Comparison of ENCODE assay signal across 26 mouse cellular contexts in the genomic region with DNA sequence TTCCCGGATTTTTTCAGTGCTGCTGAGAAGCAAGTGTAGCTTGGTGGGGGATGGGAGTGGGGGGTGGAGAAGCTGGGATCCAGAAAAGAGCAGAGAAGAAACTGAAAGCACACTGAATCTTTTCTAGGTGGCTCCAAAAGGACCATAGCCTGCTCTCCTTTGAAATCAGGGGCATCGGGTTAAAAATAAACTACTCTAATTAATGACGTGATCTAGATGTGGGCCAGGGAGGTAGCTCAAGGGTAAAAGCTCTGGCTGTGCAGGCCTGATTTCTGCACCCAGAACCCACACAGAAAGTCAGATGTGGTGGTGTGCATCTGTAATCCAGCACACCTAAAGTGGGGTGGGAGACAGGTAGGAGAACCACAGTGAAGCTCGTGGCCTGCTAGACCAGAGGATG. TPM values are rescaled to one million over a fixed set of nuclear protein-coding genes. Genes with fewer than 3 reads are reported as not detected.
DNase-seq lines count a peak whose midpoint lies in the region; ATAC-seq lines count a peak whose summit lies in the region.
"Had no signal": no experiment of that assay in that cellular context is flagged by ENCODE, and none has a peak within 500 bp of the region (broad histone marks: within the 10 kb centered on the region; RNA-seq: fewer than 3 reads in every experiment).

No protein-coding gene starts in this region.

- peak overlapping the region; percentile 88 for H3K27ac ChIP-seq in forebrain, embryonic 10.5 days
- H3K27ac ChIP-seq in forebrain, embryonic 12.5 days: no peak overlapping the region
- H3K27ac ChIP-seq in kidney, embryonic 14.5 days (ENCODE audit: low read depth, low read length): peak overlapping the region; percentile 51; the same call in 1 of the 2 replicates
- H3K27ac ChIP-seq in midbrain, embryonic 10.5 days (replicated peaks): peak overlapping the region; percentile 93
- H3K27ac ChIP-seq in midbrain, embryonic 15.5 days: no peak overlapping the region
- H3K27ac ChIP-seq: forebrain, embryonic 15.5 days; hindbrain, embryonic 15.5 days; liver, embryonic 13.5 days had no signal

- H3K4me3 ChIP-seq in forebrain, embryonic 10.5 days: no peak overlapping the region
- H3K4me3 ChIP-seq in forebrain, embryonic 12.5 days (replicated peaks): no peak overlapping the region
- H3K4me3 ChIP-seq in kidney, embryonic 14.5 days (ENCODE audit: low read length): no peak overlapping the region
- H3K4me3 ChIP-seq in midbrain, embryonic 10.5 days: no peak overlapping the region
- no peak overlapping the region for H3K4me3 ChIP-seq in midbrain, embryonic 15.5 days
- H3K4me3 ChIP-seq: forebrain, embryonic 15.5 days; heart, embryonic 12.5 days; hindbrain, embryonic 15.5 days; liver, embryonic 13.5 days; megakaryocyte, embryonic 14.5 days; midbrain, embryonic 13.5 days had no signal

- H3K36me3 ChIP-seq in forebrain, embryonic 10.5 days (replicated peaks): no peaks in the 10 kb centered on the region
- H3K36me3 ChIP-seq in forebrain, embryonic 12.5 days (replicated peaks): no peaks in the 10 kb centered on the region
- no peaks in the 10 kb centered on the region for H3K36me3 ChIP-seq in kidney, embryonic 14.5 days (ENCODE audit: control insufficient read depth, insufficient read depth, low read length)
- no peaks in the 10 kb centered on the region for H3K36me3 ChIP-seq in midbrain, embryonic 10.5 days
- H3K36me3 ChIP-seq in midbrain, embryonic 15.5 days (replicated peaks): no peaks in the 10 kb centered on the region
- H3K36me3 ChIP-seq: forebrain, embryonic 15.5 days; heart, embryonic 12.5 days; hindbrain, embryonic 15.5 days; liver, embryonic 13.5 days; midbrain, embryonic 13.5 days had no signal

- peaks cover 5% of the 10 kb centered on the region for H3K9me3 ChIP-seq in forebrain, embryonic 10.5 days
- no peaks in the 10 kb centered on the region for H3K9me3 ChIP-seq in forebrain, embryonic 12.5 days
- no peaks in the 10 kb centered on the region for H3K9me3 ChIP-seq in kidney, embryonic 14.5 days (ENCODE audit: control insufficient read depth, low read length)
- H3K9me3 ChIP-seq in midbrain, embryonic 10.5 days (replicated peaks): peaks cover 3% of the 10 kb centered on the region; the same call in 1 of the 2 replicates
- H3K9me3 ChIP-seq in midbrain, embryonic 15.5 days: no peaks in the 10 kb centered on the region
- H3K9me3 ChIP-seq: forebrain, embryonic 15.5 days; heart, embryonic 12.5 days; hindbrain, embryonic 15.5 days; liver, embryonic 13.5 days; midbrain, embryonic 13.5 days had no signal

- no peak overlapping the region for H3K9ac ChIP-seq in forebrain, embryonic 12.5 days
- no peak overlapping the region for H3K9ac ChIP-seq in kidney, embryonic 14.5 days (ENCODE audit: low read depth, low read length)
- no peak overlapping the region for H3K9ac ChIP-seq in midbrain, embryonic 15.5 days
- H3K9ac ChIP-seq: forebrain, embryonic 15.5 days; heart, embryonic 12.5 days; hindbrain, embryonic 15.5 days; liver, embryonic 13.5 days; midbrain, embryonic 13.5 days had no signal

- DNase-seq in forebrain, embryonic 10.5 days (ENCODE audit: extremely low spot score, low spot score): no peak
- DNase-seq in kidney, adult 8-10 months: no peak
- no peak for DNase-seq in midbrain, embryonic 10.5 days (ENCODE audit: low spot score)
- DNase-seq in ovary, postnatal 36 days (ENCODE audit: low spot score): no peak
- DNase-seq: adrenal gland, adult 2 months; adrenal gland, postnatal 36 days; cerebellum, adult 8-10 months; cerebellum, postnatal 25 days; gastrocnemius, postnatal 25 days; heart, adult 18-20 months; liver, embryonic 13.5 days; lung, adult 18-20 months; lung, postnatal 4 days; right cerebral cortex, postnatal 25 days; thymus, postnatal 14 days had no signal

- peaks cover 16% of the 10 kb centered on the region for H3K27me3 ChIP-seq in forebrain, embryonic 10.5 days (ENCODE audit: poor library complexity, severe bottlenecking)
- H3K27me3 ChIP-seq in forebrain, embryonic 12.5 days: peaks cover 4% of the 10 kb centered on the region; the same call in 1 of the 2 replicates
- H3K27me3 ChIP-seq in kidney, embryonic 14.5 days (ENCODE audit: control insufficient read depth, insufficient read depth, low read length): no peaks in the 10 kb centered on the region
- 0 out of 2 replicates have a peak, but pooled peaks cover 14% of the 10 kb centered on the region for H3K27me3 ChIP-seq in midbrain, embryonic 10.5 days (ENCODE audit: low read depth, poor library complexity, severe bottlenecking)
- H3K27me3 ChIP-seq in midbrain, embryonic 15.5 days (replicated peaks): 0 out of 2 replicates have a peak, but pooled peaks cover 6% of the 10 kb centered on the region
- H3K27me3 ChIP-seq: CH12.LX; forebrain, embryonic 15.5 days; heart, embryonic 12.5 days; liver, embryonic 13.5 days; midbrain, embryonic 13.5 days had no signal

- no peak overlapping the region for H3K4me2 ChIP-seq in forebrain, embryonic 12.5 days
- H3K4me2 ChIP-seq in kidney, embryonic 14.5 days (replicated peaks; ENCODE audit: low read depth, low read length): no peak overlapping the region
- H3K4me2 ChIP-seq in midbrain, embryonic 15.5 days: no peak overlapping the region
- H3K4me2 ChIP-seq: forebrain, embryonic 15.5 days; heart, embryonic 12.5 days; hindbrain, embryonic 15.5 days; liver, embryonic 13.5 days; midbrain, embryonic 13.5 days had no signal

- WGBS in forebrain, embryonic 10.5 days: 70% methylated on average over 4 of the region's 4 CpGs
- 69% methylated on average over 4 of the region's 4 CpGs for WGBS in forebrain, embryonic 12.5 days
- 47% methylated on average over 4 of the region's 4 CpGs for WGBS in kidney, embryonic 14.5 days
- WGBS in midbrain, embryonic 10.5 days: 74% methylated on average over 4 of the region's 4 CpGs
- WGBS in midbrain, embryonic 15.5 days: 76% methylated on average over 4 of the region's 4 CpGs

- no peak for ATAC-seq in forebrain, embryonic 12.5 days (ENCODE audit: low FRiP score)
- ATAC-seq in kidney, embryonic 14.5 days (ENCODE audit: low FRiP score, low TSS enrichment): no peak
- no peak for ATAC-seq in midbrain, embryonic 15.5 days (replicated peaks)
- ATAC-seq: activated CD4-positive, CD25-positive, alpha-beta regulatory T cell, adult 4 months; forebrain, embryonic 15.5 days; lung, postnatal 0 days; midbrain, embryonic 13.5 days had no signal

- H3K4me1 ChIP-seq in forebrain, embryonic 10.5 days: peaks cover 79% of the 10 kb centered on the region
- peaks cover 56% of the 10 kb centered on the region for H3K4me1 ChIP-seq in forebrain, embryonic 12.5 days
- peaks cover 59% of the 10 kb centered on the region for H3K4me1 ChIP-seq in kidney, embryonic 14.5 days (ENCODE audit: control insufficient read depth, insufficient read depth, low read length)
- peaks cover 74% of the 10 kb centered on the region for H3K4me1 ChIP-seq in midbrain, embryonic 10.5 days
- peaks cover 16% of the 10 kb centered on the region for H3K4me1 ChIP-seq in midbrain, embryonic 15.5 days

RNA-seq across cellular contexts. Expression of a gene that starts 30.7 kb away (rescaled TPM):
- polyA plus RNA-seq in forebrain, embryonic 10.5 days (2016; fragmentation: Nextera tagmentation; extraction: Ambion mirVana): 180 and 197 TPM in 2 replicates
- polyA plus RNA-seq in forebrain, embryonic 12.5 days (2016; fragmentation: Nextera tagmentation; extraction: Ambion mirVana): 163 TPM in 2 replicates
- polyA plus RNA-seq in kidney, embryonic 14.5 days (2014; fragmentation: Nextera tagmentation; extraction: Ambion mirVana): 577 and 698 TPM in 2 replicates
- 303 and 332 TPM in 2 replicates for polyA plus RNA-seq in midbrain, embryonic 10.5 days (2016; fragmentation: Nextera tagmentation; extraction: Ambion mirVana)
- polyA plus RNA-seq in midbrain, embryonic 15.5 days (2015; fragmentation: Nextera tagmentation; extraction: Ambion mirVana): 138 TPM in 2 replicates

Comparison
In these comparisons a context has a peak if more than half of its experiments do, and no peak if none do; other contexts are left out.
1. H3K27ac ChIP-seq: peak in forebrain, embryonic 10.5 days (single experiment), kidney, embryonic 14.5 days (single experiment) and midbrain, embryonic 10.5 days (single experiment); none in forebrain, embryonic 12.5 days (single experiment) and midbrain, embryonic 15.5 days (single experiment).